Mouse (Mus musculus) cortical plate, adult 2 months (tissue): ENCODE data around the gene Yeats2.

ENCODE experiments used
- CTCF ChIP-seq: fragments of 200-500 bp; IDR thresholded peaks from 2 replicates; pipeline ENCODE4 v1.5.1; 2011; ENCODE audit warnings: mild to moderate bottlenecking, control low read depth, low read length; ENCODE audit not compliant: insufficient read depth; ENCODE audit errors: extremely low read depth
- POLR2A ChIP-seq: fragments of 200-500 bp; IDR thresholded peaks from 2 replicates; pipeline ENCODE4 v1.6.1; 2011; ENCODE audit warnings: mild to moderate bottlenecking, low read length, control low read depth; ENCODE audit not compliant: insufficient read depth; ENCODE audit errors: extremely low read depth

DNA sequence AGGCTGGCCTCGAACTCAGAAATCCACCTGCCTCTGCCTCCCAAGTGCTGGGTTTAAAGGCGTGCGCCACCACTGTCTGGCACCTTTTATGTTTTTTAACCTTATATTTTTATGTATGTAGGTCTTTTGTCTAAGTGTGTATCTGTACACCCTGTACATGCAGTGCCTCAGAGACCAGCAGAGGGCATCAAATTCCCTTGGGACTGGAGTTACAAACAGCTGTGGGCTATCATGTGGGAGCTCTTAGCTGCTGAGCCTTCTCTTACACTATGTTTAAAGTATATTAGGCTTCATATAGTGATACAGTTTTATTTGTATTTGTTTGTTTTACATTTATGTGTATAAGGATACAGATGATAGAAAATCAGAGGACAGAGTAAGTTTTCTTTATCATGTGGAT is 54.7 kb downstream of the Yeats2 start:
- peak; percentile 30; the same call in 1 of the 2 replicates for TF ChIP-seq CTCF
- no peak for TF ChIP-seq POLR2A
